Mouse (Mus musculus) cerebral cortex, adult 2 months (tissue): ENCODE results near the gene Copg2.

ENCODE experiments used
- WGBS: fragments of 180-500 bp; shearing (Covaris S2); methylation state at CpG from one replicate; pipeline ENCODE4 v1.1.7; 2018; 5-methylcytosine and 5-hydroxymethylcytosine counted together

The Copg2 gene

GRCm38 (mm10) chr6:30730301-30730971 is 166.2 kb downstream of the Copg2 start:
- WGBS = 48% methylated on average over 12 of the region's 12 CpGs

DNA sequence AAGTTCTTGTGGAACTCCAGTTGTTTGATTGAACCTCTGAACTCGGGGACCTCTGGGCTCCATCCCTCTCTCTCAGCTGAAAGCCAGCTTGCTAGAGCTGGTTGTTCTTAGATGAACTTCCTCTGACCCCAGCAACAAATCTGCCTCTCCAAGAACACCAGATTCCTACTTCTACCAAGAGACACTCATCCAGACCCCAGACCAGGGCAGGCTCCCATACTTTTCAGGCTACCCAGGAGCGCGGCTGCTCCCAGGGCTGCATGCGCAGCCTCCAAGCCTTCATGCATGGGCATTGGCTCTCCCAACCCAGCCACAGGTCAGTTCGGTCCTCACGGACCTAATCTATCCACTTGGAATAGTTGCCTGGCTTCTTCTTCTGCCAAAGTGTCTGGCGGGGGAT is 173.3 kb downstream of the Copg2 start, which contains the start of gene Mest:
TSS of gene Mest (plus strand) at position 217 of the 400 bp plus-strand sequence.
- WGBS = 88% methylated on average over 7 of the region's 7 CpGs

- 77% methylated on average over 4 of the region's 4 CpGs for WGBS
Observed at GRCm38 (mm10) chr6:30722385-30723164, 174.0 kb downstream of the Copg2 start.

- 24% methylated on average over 7 of the region's 7 CpGs for WGBS
Observed at GRCm38 (mm10) chr6:30716796-30717195, 179.8 kb downstream of the Copg2 start.

- WGBS = 74% methylated on average over 5 of the region's 5 CpGs
Observed at GRCm38 (mm10) chr6:30714891-30715471, 181.6 kb downstream of the Copg2 start.

DNA sequence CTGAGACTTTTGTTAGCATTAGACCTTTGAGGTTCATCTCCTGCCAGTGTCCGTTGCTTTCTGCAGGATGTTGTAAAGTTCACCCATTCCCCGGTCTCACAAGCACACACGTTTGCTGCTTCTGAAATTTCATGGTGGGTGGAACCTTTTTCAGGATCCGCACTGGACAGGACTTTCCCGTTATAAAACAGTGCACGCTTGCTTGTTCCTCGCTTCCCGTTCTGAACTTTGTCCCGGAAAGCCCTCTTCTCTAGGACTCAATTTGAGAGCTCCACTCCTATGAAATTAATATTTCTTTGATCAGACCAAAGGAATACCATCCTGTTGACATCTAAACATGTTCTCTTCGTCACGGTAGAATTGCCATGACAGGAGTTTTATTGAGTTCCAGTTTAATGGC is 182.7 kb downstream of the Copg2 start:
- 82% methylated on average over 11 of the region's 11 CpGs for WGBS

GRCm38 (mm10) chr6:30713455-30713854 is 183.1 kb downstream of the Copg2 start:
- 86% methylated on average over 6 of the region's 6 CpGs for WGBS

DNA sequence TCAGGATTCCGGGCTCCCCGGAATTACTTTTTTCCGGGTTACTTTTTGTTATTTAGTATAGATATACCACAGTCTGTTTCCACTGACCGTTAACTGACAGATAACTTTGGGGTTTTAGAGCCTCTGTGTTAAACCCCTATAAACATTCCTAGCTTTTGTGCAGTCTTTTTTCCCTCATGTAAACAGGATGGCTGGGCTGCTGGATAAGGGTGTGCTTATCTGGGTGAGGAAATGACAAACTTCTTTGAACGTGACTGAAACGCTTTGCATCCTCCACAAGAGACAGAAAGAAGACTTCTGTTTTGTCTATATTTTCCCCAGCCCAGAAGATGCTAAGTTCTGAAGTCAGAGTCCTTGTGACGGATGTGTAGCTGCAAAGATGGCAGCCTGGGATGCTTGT is 184.1 kb downstream of the Copg2 start:
- WGBS = 75% methylated on average over 7 of the region's 7 CpGs

DNA sequence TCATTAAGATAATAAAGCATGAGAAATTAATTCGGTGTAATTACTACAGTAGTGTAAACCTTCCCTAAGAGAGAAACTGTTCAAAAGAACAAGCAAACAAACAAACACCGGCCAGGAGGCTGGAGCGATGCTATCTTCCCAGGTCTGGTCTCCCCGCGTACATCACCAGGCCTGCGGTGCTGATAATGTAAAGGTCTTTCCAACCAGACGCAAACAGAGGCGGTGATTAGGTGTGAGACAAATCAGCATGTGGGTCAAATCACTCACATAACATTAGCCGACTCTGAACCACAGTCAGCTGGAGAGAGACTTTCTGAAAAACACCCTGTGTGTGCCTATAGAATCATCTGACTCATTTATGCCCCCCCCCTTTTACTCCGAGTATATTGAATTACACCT is 185.2 kb downstream of the Copg2 start:
- WGBS = 82% methylated on average over 10 of the region's 10 CpGs

DNA sequence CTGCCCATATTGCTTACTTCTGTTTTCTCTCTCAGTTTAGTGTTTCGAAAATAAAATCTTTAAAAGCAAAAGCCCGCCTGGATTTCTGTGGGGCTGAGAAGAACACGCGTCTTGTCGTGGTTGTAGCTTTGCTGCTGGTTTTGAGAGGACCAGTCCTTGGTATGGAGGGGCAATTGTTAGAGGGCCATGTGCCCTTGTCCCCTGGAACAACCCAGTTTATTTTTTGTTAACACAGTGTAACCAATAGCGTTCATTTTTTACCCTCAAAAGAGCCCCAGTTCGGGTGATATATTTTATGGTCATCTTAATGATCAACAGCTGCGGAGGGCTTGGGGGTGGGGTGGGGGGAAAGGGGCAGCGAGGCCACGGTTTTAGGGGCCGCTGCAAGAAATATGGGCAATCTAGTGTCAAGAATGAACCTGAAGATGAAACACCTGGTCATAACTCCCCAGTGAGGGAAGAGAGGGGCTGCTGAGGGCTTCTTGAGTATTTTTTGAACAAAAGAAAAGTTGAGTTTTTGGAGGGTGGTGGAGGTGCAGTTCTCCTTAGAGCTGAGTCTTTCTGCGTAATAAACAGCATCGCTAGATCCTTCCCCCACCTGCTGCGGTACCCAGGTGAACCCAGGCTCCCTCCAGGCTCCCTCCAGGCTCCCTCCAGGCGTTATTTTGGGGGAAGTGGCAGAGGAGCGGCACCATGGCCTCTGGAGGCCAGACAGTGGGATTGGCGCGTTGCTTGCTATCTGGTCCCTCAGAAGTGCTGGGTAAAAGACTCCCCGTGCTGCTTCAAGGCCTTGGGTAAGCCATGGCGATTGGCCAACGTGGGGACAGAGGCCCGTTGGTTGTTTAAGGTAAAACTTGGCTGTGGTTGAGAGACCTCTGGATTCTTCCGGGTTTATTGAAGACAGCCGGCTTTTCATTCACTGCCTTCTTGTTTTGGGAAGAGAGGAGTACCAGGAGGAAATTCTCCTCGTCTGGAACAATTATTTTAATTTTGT is 185.9 kb downstream of the Copg2 start:
- 78% methylated on average over 25 of the region's 25 CpGs for WGBS

DNA sequence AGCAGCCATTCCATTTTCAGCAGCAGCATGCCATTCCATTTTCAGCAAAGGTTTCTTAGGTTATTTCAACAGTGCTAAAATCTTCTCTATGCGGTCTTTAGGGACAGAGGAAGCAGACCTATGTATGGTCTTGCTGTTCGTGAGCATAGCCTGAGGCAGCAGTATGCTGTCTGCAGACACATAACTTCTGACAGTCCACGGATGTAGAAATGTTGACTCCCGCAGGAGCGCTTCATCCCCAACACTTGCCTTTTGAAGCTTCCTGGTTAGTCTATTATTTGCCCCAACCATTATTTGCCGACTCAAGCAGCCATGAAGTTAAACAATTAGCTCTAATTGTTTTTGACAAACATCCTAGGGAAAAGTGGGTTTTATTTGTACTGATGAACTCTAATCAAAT is 187.5 kb downstream of the Copg2 start:
- 79% methylated on average over 6 of the region's 6 CpGs for WGBS

DNA sequence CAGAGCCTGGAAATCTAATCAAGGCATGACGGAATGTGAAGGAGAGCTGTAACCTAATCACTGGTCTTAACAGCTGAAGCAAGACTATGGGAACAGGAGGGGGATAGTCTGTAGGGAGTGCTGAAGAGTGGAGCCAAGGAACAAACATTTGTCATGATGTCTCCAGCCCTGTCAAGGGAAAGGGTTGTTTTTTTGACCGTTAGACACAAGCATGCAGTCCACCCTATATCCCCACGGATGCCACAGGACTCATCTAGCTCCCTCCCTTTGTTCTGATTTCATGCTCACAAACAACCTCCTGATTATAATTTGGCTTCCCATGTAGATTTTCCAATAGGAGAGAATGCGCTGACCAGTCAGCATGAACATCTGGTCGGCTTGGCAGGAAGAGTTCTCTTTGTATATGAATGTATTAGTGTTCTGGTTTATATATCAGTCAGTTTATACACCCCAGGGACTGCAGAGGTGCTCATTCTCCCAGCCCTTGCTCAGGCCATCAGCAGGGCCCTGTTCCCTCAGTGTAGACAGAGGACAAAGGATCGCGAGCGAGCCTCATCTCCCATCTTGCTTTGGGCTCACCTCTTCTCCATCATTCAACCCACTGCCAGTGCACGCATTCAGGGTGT is 192.5 kb downstream of the Copg2 start:
- WGBS = 94% methylated on average over 9 of the region's 9 CpGs

GRCm38 (mm10) chr6:30703476-30703875 is 193.1 kb downstream of the Copg2 start:
- 92% methylated on average over 6 of the region's 6 CpGs for WGBS

- WGBS = 97% methylated on average over 6 of the region's 6 CpGs
Observed at GRCm38 (mm10) chr6:30702881-30703280, 193.7 kb downstream of the Copg2 start.

GRCm38 (mm10) chr6:30700182-30700581 is 196.4 kb downstream of the Copg2 start:
- 73% methylated on average over 6 of the region's 6 CpGs for WGBS

DNA sequence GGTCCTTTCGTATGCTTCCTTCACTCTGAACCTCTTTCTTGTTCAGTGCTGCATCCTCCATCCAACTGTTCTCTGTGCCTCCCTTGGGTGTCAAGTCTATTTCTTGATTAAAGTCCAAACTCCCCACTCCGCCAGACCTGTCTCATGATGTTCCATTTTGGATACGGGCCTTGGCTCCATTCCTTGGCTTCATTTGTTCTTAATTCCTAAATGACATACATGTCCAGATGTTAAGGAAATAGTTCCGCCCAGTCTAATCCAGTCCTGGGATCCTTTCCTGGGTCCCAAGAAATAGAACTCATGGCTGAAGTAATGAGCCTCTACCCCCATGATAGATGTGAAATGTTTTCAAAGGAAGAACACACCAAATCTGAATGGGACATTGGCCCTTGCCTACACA is 198.6 kb downstream of the Copg2 start:
- WGBS = 85% methylated on average over 4 of the region's 4 CpGs
